Mouse (Mus musculus): ENCODE results near the gene Slc4a1. TPM values are rescaled to one million over a fixed set of nuclear protein-coding genes. Genes with fewer than 3 reads are reported as not detected.

Gene Slc4a1
- polyA plus RNA-seq, 1 experiment from 2014 or later = 2.3 TPM

DNA sequence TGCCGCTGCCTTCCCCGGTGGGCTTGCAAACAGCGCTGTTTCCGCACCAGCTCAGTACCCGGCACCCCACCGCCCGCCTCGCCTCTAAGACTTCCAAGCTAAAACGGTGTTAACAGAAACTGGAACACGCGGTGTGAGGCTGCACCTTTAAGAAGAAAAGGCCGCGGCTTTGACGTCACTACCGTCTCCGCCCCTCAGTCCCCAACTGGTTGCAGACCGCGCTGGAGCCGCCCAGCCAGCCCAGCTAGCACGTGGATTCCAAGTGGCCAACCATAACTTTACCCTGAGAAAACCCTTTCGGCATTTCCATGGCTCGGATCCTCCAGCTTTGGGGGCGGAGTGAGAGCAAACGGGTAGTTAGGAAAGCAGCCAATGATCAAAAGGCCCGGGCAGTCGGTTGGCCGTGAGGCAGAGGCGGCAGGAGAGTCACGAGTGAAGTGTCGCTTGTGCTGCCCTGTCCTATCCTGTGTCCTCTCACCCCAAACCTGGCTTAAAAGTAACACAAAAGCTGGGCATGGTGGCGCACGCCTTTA is 42.4 kb upstream of the Slc4a1 start:
- Histone ChIP-seq H3K9ac (ENCODE audit: low read depth, low read length) (peak overlapping the region; percentile 41; the same call in 1 of the 2 replicates), H3K27me3 (ENCODE audit: control insufficient read depth, insufficient read depth, low read depth, low read length) (no peaks in the 10 kb centered on the region), H3K36me3 (ENCODE audit: control insufficient read depth, insufficient read depth, low read length) (peaks cover 12% of the 10 kb centered on the region; the same call in 1 of the 2 replicates), H3K4me1 (ENCODE audit: control insufficient read depth, insufficient read depth, low read length) (peaks cover 35% of the 10 kb centered on the region), H3K4me3 (ENCODE audit: low read depth, low read length) (peak overlapping the region; percentile 91), H3K9me3 (replicated peaks; ENCODE audit: control insufficient read depth, low read length, poor library complexity, severe bottlenecking) (no peaks in the 10 kb centered on the region), H3K4me2 (ENCODE audit: low read length) (peak overlapping the region; percentile 91), H3K27ac (ENCODE audit: low read length) (peak overlapping the region; percentile 88)
- under 1% methylated on average over 32 of the region's 32 CpGs for WGBS
- ATAC-seq = peak; percentile 93

- Histone ChIP-seq H3K4me3 (ENCODE audit: low read depth, low read length) (peak within 1 kb of the TSS; percentile 91), H3K27ac (ENCODE audit: low read length) (peak within 1 kb of the TSS; percentile 88), H3K9me3 (replicated peaks; ENCODE audit: control insufficient read depth, low read length, poor library complexity, severe bottlenecking) (no peaks in the 10 kb centered on the region), H3K9ac (ENCODE audit: low read depth, low read length) (peak within 1 kb of the TSS; percentile 90), H3K27me3 (ENCODE audit: control insufficient read depth, insufficient read depth, low read depth, low read length) (no peaks in the 10 kb centered on the region), H3K4me1 (ENCODE audit: control insufficient read depth, insufficient read depth, low read length) (peaks cover 35% of the 10 kb centered on the region), H3K36me3 (ENCODE audit: control insufficient read depth, insufficient read depth, low read length) (peaks cover 13% of the 10 kb centered on the region), H3K4me2 (ENCODE audit: low read length) (peak within 1 kb of the TSS; percentile 91)
- WGBS = 2% methylated on average over 19 of the region's 19 CpGs
- ATAC-seq = 0 out of 2 replicates have a peak, but pooled peaks have one; percentile 3
Observed at GRCm38 (mm10) chr11:102407834-102408215, 41.8 kb upstream of the Slc4a1 start, which contains the start of gene Slc25a39. Gene Slc25a39, minus strand, starts transcription at chr11:102407946.

DNA sequence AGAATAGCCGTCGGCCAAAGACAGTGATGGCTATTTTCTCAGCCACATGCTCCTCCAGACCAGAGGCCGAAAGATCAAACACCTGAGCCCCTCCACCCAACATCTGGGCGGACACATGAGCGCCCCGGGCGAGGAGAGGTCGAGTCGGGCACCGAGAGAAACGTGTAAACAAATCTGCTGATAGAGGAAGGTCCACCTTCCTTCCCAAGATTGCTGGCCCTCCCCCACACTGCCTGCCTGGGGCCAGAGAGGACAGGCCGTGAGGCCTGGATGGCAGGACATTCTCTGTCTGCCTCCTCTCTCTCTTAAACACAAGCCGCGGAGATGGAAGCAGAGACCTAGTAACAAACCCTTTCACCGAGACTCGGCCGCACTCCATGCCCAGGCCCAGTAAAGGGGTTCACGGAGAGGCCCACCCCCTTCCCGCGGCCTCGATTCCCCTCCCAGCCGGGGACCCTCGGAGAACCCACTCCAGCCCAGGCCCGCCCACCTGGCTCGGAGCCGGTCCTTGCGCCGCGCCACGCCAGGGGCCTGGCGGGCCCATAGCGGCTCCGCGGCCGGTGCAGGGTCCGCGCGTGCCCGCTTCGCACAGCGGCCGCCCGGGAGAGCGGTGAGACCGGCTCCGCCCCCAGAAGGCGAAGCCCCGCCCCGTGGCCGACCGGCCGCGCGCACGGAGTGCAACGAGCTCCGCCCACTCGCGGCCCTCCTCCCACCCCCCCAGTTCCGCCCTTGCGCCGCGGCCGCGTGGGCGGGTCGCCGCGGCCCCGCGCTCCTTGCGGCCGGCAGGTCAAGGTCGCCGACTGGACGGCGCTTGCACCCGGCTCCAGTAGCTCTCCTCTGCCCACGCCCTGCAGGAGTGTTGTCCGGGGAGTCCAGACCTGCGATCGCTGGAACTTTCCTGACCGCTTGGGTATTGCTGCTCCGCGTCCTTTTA is 41.2 kb upstream of the Slc4a1 start:
- Histone ChIP-seq H3K4me1 (ENCODE audit: control insufficient read depth, insufficient read depth, low read length) (peaks cover 35% of the 10 kb centered on the region), H3K4me2 (ENCODE audit: low read length) (peak overlapping the region; percentile 91), H3K9ac (ENCODE audit: low read depth, low read length) (peak overlapping the region; percentile 90), H3K27ac (ENCODE audit: low read length) (peak overlapping the region; percentile 88), H3K36me3 (ENCODE audit: control insufficient read depth, insufficient read depth, low read length) (peaks cover 18% of the 10 kb centered on the region), H3K9me3 (replicated peaks; ENCODE audit: control insufficient read depth, low read length, poor library complexity, severe bottlenecking) (no peaks in the 10 kb centered on the region), H3K27me3 (ENCODE audit: control insufficient read depth, insufficient read depth, low read depth, low read length) (no peaks in the 10 kb centered on the region), H3K4me3 (ENCODE audit: low read depth, low read length) (peak overlapping the region; percentile 91)
- under 1% methylated on average over 84 of the region's 85 CpGs for WGBS
- peak; percentile 74 for ATAC-seq

DNA sequence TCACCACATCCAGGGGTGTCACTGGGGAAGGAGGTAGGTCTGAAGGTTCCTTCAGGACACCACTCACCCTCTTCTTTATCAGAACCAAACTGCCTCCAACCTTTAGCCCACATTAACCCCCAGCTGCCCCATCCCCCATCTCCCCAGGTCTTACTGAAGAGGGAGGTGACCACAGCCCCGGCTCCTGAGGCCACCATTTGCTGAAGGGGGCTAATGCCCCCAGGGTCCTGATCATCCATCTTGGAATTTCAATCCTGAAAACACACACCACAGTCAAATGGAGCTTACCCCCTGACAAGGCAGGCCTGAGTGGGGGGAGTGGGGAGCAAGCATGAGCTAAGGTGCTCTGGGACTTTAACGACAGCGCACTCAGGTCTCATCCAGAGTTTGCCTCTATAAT is 40.4 kb upstream of the Slc4a1 start:
- no peaks in the 10 kb centered on the region for H3K9me3 ChIP-seq (replicated peaks; ENCODE audit: control insufficient read depth, low read length, poor library complexity, severe bottlenecking)
- H3K27ac ChIP-seq (ENCODE audit: low read length) = peak overlapping the region; percentile 88; the same call in 1 of the 2 replicates
- peaks cover 35% of the 10 kb centered on the region for H3K4me1 ChIP-seq (ENCODE audit: control insufficient read depth, insufficient read depth, low read length)
- H3K4me2 ChIP-seq (ENCODE audit: low read length) = peak overlapping the region; percentile 91
- 6% methylated on average over 3 of the region's 3 CpGs for WGBS
- no peaks in the 10 kb centered on the region for H3K27me3 ChIP-seq (ENCODE audit: control insufficient read depth, insufficient read depth, low read depth, low read length)
- ATAC-seq = no peak
- H3K9ac ChIP-seq (ENCODE audit: low read depth, low read length) = peak overlapping the region; percentile 90
- H3K36me3 ChIP-seq (ENCODE audit: control insufficient read depth, insufficient read depth, low read length) = peaks cover 20% of the 10 kb centered on the region
- peak overlapping the region; percentile 91 for H3K4me3 ChIP-seq (ENCODE audit: low read depth, low read length)

- peaks cover 35% of the 10 kb centered on the region for H3K4me1 ChIP-seq (ENCODE audit: control insufficient read depth, insufficient read depth, low read length)
- 90% methylated on average over 11 of the region's 11 CpGs for WGBS
- H3K27ac ChIP-seq (ENCODE audit: low read length) = no peak overlapping the region
- H3K36me3 ChIP-seq (ENCODE audit: control insufficient read depth, insufficient read depth, low read length) = peaks cover 20% of the 10 kb centered on the region
- no peaks in the 10 kb centered on the region for H3K27me3 ChIP-seq (ENCODE audit: control insufficient read depth, insufficient read depth, low read depth, low read length)
- ATAC-seq = no peak
- no peak overlapping the region for H3K9ac ChIP-seq (ENCODE audit: low read depth, low read length)
- peak overlapping the region; percentile 91; the same call in 1 of the 2 replicates for H3K4me3 ChIP-seq (ENCODE audit: low read depth, low read length)
- H3K4me2 ChIP-seq (ENCODE audit: low read length) = peak overlapping the region; percentile 91
- H3K9me3 ChIP-seq (replicated peaks; ENCODE audit: control insufficient read depth, low read length, poor library complexity, severe bottlenecking) = no peaks in the 10 kb centered on the region
Observed at GRCm38 (mm10) chr11:102405544-102406285, 39.7 kb upstream of the Slc4a1 start.

GRCm38 (mm10) chr11:102404161-102405010 is 38.4 kb upstream of the Slc4a1 start:
- peaks cover 35% of the 10 kb centered on the region for H3K4me1 ChIP-seq (ENCODE audit: control insufficient read depth, insufficient read depth, low read length)
- H3K9me3 ChIP-seq (replicated peaks; ENCODE audit: control insufficient read depth, low read length, poor library complexity, severe bottlenecking) = no peaks in the 10 kb centered on the region
- WGBS = 86% methylated on average over 18 of the region's 18 CpGs
- no peaks in the 10 kb centered on the region for H3K27me3 ChIP-seq (ENCODE audit: control insufficient read depth, insufficient read depth, low read depth, low read length)
- H3K27ac ChIP-seq (ENCODE audit: low read length) = no peak overlapping the region
- H3K4me2 ChIP-seq (ENCODE audit: low read length) = no peak overlapping the region
- ATAC-seq = no peak
- peaks cover 27% of the 10 kb centered on the region for H3K36me3 ChIP-seq (ENCODE audit: control insufficient read depth, insufficient read depth, low read length)
- peak overlapping the region; percentile 34; the same call in 1 of the 2 replicates for H3K9ac ChIP-seq (ENCODE audit: low read depth, low read length)
- H3K4me3 ChIP-seq (ENCODE audit: low read depth, low read length) = no peak overlapping the region

DNA sequence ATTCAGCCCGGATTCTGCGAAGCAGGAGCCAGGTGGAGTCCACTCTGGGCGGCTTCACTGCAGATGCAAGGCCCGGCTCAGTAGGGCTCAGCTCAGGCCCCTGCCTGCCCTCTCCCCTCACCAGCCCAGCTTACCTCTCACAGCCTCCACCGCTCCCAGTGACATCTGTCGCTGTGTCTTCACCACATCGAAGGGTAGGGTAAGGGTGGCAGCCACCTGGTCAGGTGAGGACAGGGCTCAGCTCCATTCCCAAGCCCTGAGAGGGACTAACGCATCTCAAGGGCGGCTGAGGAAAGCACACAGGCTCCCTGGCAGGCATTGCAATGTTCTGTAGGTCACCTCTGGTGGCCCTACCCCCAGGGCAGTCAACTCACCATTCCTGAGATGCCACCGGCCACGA is 37.7 kb upstream of the Slc4a1 start:
- no peak overlapping the region for H3K4me2 ChIP-seq (ENCODE audit: low read length)
- H3K27me3 ChIP-seq (ENCODE audit: control insufficient read depth, insufficient read depth, low read depth, low read length) = no peaks in the 10 kb centered on the region
- no peaks in the 10 kb centered on the region for H3K9me3 ChIP-seq (replicated peaks; ENCODE audit: control insufficient read depth, low read length, poor library complexity, severe bottlenecking)
- no peak overlapping the region for H3K4me3 ChIP-seq (ENCODE audit: low read depth, low read length)
- no peak overlapping the region for H3K9ac ChIP-seq (ENCODE audit: low read depth, low read length)
- H3K36me3 ChIP-seq (ENCODE audit: control insufficient read depth, insufficient read depth, low read length) = peaks cover 30% of the 10 kb centered on the region
- peaks cover 32% of the 10 kb centered on the region for H3K4me1 ChIP-seq (ENCODE audit: control insufficient read depth, insufficient read depth, low read length)
- H3K27ac ChIP-seq (ENCODE audit: low read length) = no peak overlapping the region
- no peak for ATAC-seq
- 95% methylated on average over 11 of the region's 11 CpGs for WGBS

- H3K4me3 ChIP-seq (ENCODE audit: low read depth, low read length) = no peak overlapping the region
- peaks cover 30% of the 10 kb centered on the region for H3K36me3 ChIP-seq (ENCODE audit: control insufficient read depth, insufficient read depth, low read length)
- peaks cover 32% of the 10 kb centered on the region for H3K4me1 ChIP-seq (ENCODE audit: control insufficient read depth, insufficient read depth, low read length)
- H3K27me3 ChIP-seq (ENCODE audit: control insufficient read depth, insufficient read depth, low read depth, low read length) = no peaks in the 10 kb centered on the region
- no peaks in the 10 kb centered on the region for H3K9me3 ChIP-seq (replicated peaks; ENCODE audit: control insufficient read depth, low read length, poor library complexity, severe bottlenecking)
- H3K9ac ChIP-seq (ENCODE audit: low read depth, low read length) = no peak overlapping the region
- no peak for ATAC-seq
- no peak overlapping the region for H3K4me2 ChIP-seq (ENCODE audit: low read length)
- no peak overlapping the region for H3K27ac ChIP-seq (ENCODE audit: low read length)
- WGBS = 56% methylated on average over 12 of the region's 12 CpGs
Observed at GRCm38 (mm10) chr11:102401898-102402500, 36.0 kb upstream of the Slc4a1 start.
